Mouse (Mus musculus) CH12.LX (cell line): ENCODE results near the gene Smpdl3a. TPM values are rescaled to one million over a fixed set of nuclear protein-coding genes. Genes with fewer than 3 reads are reported as not detected.
A peak's percentile ranks its signal among the peaks of the same experiment; 100 is the strongest.

Source experiments
- DNase-seq: peaks from one replicate; pipeline ENCODE4 v3.0.0-alpha.2; 2013; ENCODE audit errors: extremely low read depth
- H3K27ac ChIP-seq: 2 replicates; pipeline ENCODE4 v1.5.1; 2012; ENCODE audit warnings: low read depth, mild to moderate bottlenecking, control low read depth, moderate library complexity; ENCODE audit not compliant: insufficient read depth
- H3K27me3 ChIP-seq: replicated peaks from 2 replicates; pipeline ENCODE3; 2012; ENCODE audit warnings: inconsistent platforms
- H3K36me3 ChIP-seq, 2 experiments: replicated peaks in 1 of 2; 2 replicates each; pipeline versions ENCODE3 to v1.6.1; 2012; ENCODE audit warnings: inconsistent platforms in 1 of 2, low read length in 1 of 2, mild to moderate bottlenecking in 1 of 2, mixed read lengths in 1 of 2, moderate library complexity in 1 of 2; ENCODE audit not compliant: control insufficient read depth in 1 of 2, insufficient read depth in 1 of 2
- H3K4me1 ChIP-seq, 2 experiments: 2 replicates each; pipeline ENCODE4 v1.6.1; 2012; ENCODE audit warnings: inconsistent platforms in 1 of 2, moderate library complexity in 1 of 2; ENCODE audit not compliant: insufficient read depth in 2 of 2, control insufficient read depth in 1 of 2
- H3K4me2 ChIP-seq: 2 replicates; pipeline ENCODE4 v1.6.1; 2012; ENCODE audit warnings: low read depth, mild to moderate bottlenecking, control low read depth; ENCODE audit not compliant: poor library complexity, insufficient read depth, severe bottlenecking
- H3K4me3 ChIP-seq, 3 experiments: fragments of 150-350 bp in 1 of 3; sonication (generic) in 1 of 3; replicated peaks in 1 of 3; 2 replicates each; pipeline versions ENCODE3 to v1.5.1; 2011 to 2012; ENCODE audit warnings: low read depth in 2 of 3, low read length in 2 of 3, mild to moderate bottlenecking in 2 of 3, moderate library complexity in 2 of 3, control low read depth in 1 of 3, improper control_type of control experiment in 1 of 3, inconsistent platforms in 1 of 3, mixed read lengths in 1 of 3; ENCODE audit not compliant: poor library complexity in 1 of 3
- H3K79me2 ChIP-seq: replicated peaks from 2 replicates; pipeline ENCODE4 v1.6.1; 2012; ENCODE audit warnings: mild to moderate bottlenecking, moderate library complexity; ENCODE audit not compliant: control insufficient read depth, poor library complexity, insufficient read depth, severe bottlenecking; ENCODE audit errors: extremely low read depth
- H3K9ac ChIP-seq: 2 replicates; pipeline ENCODE4 v1.6.1; 2012; ENCODE audit warnings: low read depth, mild to moderate bottlenecking, control low read depth, moderate library complexity; ENCODE audit not compliant: insufficient read depth
- H3K9me3 ChIP-seq: replicated peaks from 2 replicates; pipeline ENCODE3; 2012; ENCODE audit warnings: low read length, inconsistent platforms, mixed read lengths
- E2F4 ChIP-seq: IDR thresholded peaks from 2 replicates; pipeline ENCODE4 v1.6.1; 2011; ENCODE audit warnings: low read depth, low read length, improper control_type of control experiment; ENCODE audit not compliant: insufficient replicate concordance
- EP300 ChIP-seq: IDR thresholded peaks from 2 replicates; pipeline ENCODE4 v1.6.1; 2011; ENCODE audit warnings: low read length, improper control_type of control experiment
- ETS1 ChIP-seq: conservative IDR thresholded peaks from 2 replicates; pipeline ENCODE4 v1.6.1; 2012; ENCODE audit warnings: low read depth, mild to moderate bottlenecking, inconsistent platforms, low read length, improper control_type of control experiment, moderate library complexity
- GABPA ChIP-seq: IDR thresholded peaks from 2 replicates; pipeline ENCODE4 v1.6.1; 2012; ENCODE audit warnings: low read depth, low read length, improper control_type of control experiment, inconsistent platforms; ENCODE audit not compliant: insufficient replicate concordance
- IRF4 ChIP-seq: IDR thresholded peaks from 2 replicates; pipeline ENCODE4 v1.6.1; 2014; ENCODE audit warnings: low read depth, mild to moderate bottlenecking, inconsistent platforms, low read length, improper control_type of control experiment
- JUN ChIP-seq: IDR thresholded peaks from 2 replicates; pipeline ENCODE4 v1.6.1; 2011; ENCODE audit warnings: low read depth, mild to moderate bottlenecking, low read length, improper control_type of control experiment, moderate library complexity; ENCODE audit not compliant: insufficient read depth
- JUND ChIP-seq: conservative IDR thresholded peaks from 2 replicates; pipeline ENCODE4 v1.6.1; 2011; ENCODE audit warnings: low read depth, low read length, improper control_type of control experiment
- KAT2A ChIP-seq: IDR thresholded peaks from 2 replicates; pipeline ENCODE4 v1.6.1; 2012; ENCODE audit warnings: low read length, improper control_type of control experiment, inconsistent platforms; ENCODE audit not compliant: insufficient replicate concordance
- MAZ ChIP-seq: IDR thresholded peaks from 2 replicates; pipeline ENCODE4 v1.6.1; 2012; ENCODE audit warnings: low read depth, mild to moderate bottlenecking, inconsistent platforms, low read length, improper control_type of control experiment, moderate library complexity
- NRF1 ChIP-seq: IDR thresholded peaks from 2 replicates; pipeline ENCODE4 v1.6.1; 2014; ENCODE audit warnings: low read depth, mild to moderate bottlenecking, inconsistent platforms, low read length, improper control_type of control experiment, moderate library complexity
- POLR2AphosphoS2 ChIP-seq: IDR thresholded peaks from 2 replicates; pipeline ENCODE4 v1.6.1; 2011; ENCODE audit warnings: low read depth, low read length, improper control_type of control experiment
- RAD21 ChIP-seq: IDR thresholded peaks from 2 replicates; pipeline ENCODE4 v1.6.1; 2011; ENCODE audit warnings: low read depth, mild to moderate bottlenecking, low read length, improper control_type of control experiment, moderate library complexity
- RCOR1 ChIP-seq: conservative IDR thresholded peaks from 2 replicates; pipeline ENCODE4 v1.6.1; 2012; ENCODE audit warnings: low read depth, mild to moderate bottlenecking, inconsistent platforms, low read length, improper control_type of control experiment
- TBP ChIP-seq: conservative IDR thresholded peaks from 2 replicates; pipeline ENCODE4 v1.6.1; 2011; ENCODE audit warnings: low read depth, low read length, improper control_type of control experiment
- ZKSCAN1 ChIP-seq: IDR thresholded peaks from 2 replicates; pipeline ENCODE4 v1.6.1; 2012; ENCODE audit warnings: low read depth, inconsistent platforms, low read length, improper control_type of control experiment, borderline replicate concordance
- ZMIZ1 ChIP-seq: IDR thresholded peaks from 2 replicates; pipeline ENCODE4 v1.6.1; 2012; ENCODE audit warnings: low read depth, mild to moderate bottlenecking, inconsistent platforms, low read length, improper control_type of control experiment
- dilution Hi-C: fragments of 300-500 bp; cut with MboI; formaldehyde crosslinking; loops from 2 replicates; pipeline ENCODE4 v1.14.3; 2020; ENCODE audit warnings: low sequenced_read_pairs; ENCODE audit not compliant: extremely low pct_unique_long_range_greater_than_20kb, extremely low pct_ligation_motif_present
- in situ Hi-C: fragments of 300-500 bp; cut with MboI; formaldehyde crosslinking; loops from 3 replicates; pipeline ENCODE4 v1.14.3; 2019; ENCODE audit warnings: low sequenced_read_pairs, low pct_ligation_motif_present, low pct_unique_long_range_greater_than_20kb, mixed read lengths
- polyA plus RNA-seq: library from polyadenylated mRNA; unstranded; fragments of >175 nt; gene quantifications from 2 replicates; pipeline ENCODE4 v1.2.1, GENCODE M21; 2012; ENCODE audit warnings: low read depth; ENCODE audit not compliant: insufficient read length
- total RNA-seq, 2 experiments: library from RNA; depleted of rRNA; stranded (reverse); fragments of 300-350 nt in 1 of 2; fragments of >200 nt in 1 of 2; gene quantifications; 2 replicates each; pipeline ENCODE4 v1.2.3; 2012 to 2014

Smpdl3a gene
- total RNA-seq (2012; rRNA removed) (not detected in 2 replicates), total RNA-seq (2014; rRNA removed) (not detected in 2 replicates), polyA plus RNA-seq (not detected in 2 replicates)

GRCm38 (mm10) chr10:57794018-57794417 lies at the start of gene Smpdl3a:
TSS of gene Smpdl3a (plus strand) at chr10:57794335.
- dilution Hi-C loops (no loop called here), in situ Hi-C loops (no loop called here)
- Histone ChIP-seq H3K36me3 (no peaks in the 10 kb centered on the region), H3K79me2 (no peaks in the 10 kb centered on the region), H3K4me3 (peak within 1 kb of the TSS in 1 of 3 experiments; percentile 38), H3K4me1 (peaks cover 3 to 7% of the 10 kb centered on the region in 2 experiments; a peak in 2 of 4 replicates), H3K9ac (peak within 1 kb of the TSS; percentile 23; the same call in 1 of the 2 replicates), H3K27ac (no peak within 1 kb of the TSS), H3K4me2 (peak within 1 kb of the TSS; percentile 95), H3K9me3 (no peaks in the 10 kb centered on the region), H3K27me3 (no peaks in the 10 kb centered on the region)
- no peak for DNase-seq
- TF ChIP-seq RAD21 (no peak), POLR2AphosphoS2 (no peak), MAZ (no peak), TBP (no peak)

- H3K27ac ChIP-seq: no peak overlapping the region
- in situ Hi-C loops: loop anchor here (25.0 kb wide), 2 partner anchors 183 to 283 kb away; no protein-coding TSS in a partner anchor
- H3K4me2 ChIP-seq: no peak overlapping the region
- no peak for DNase-seq
- H3K27me3 ChIP-seq: no peaks in the 10 kb centered on the region
- H3K79me2 ChIP-seq: no peaks in the 10 kb centered on the region
- dilution Hi-C loops: no loop called here
- H3K9me3 ChIP-seq: no peaks in the 10 kb centered on the region
- TF ChIP-seq EP300: no peak
- no peak for TF ChIP-seq RCOR1
- no peak for TF ChIP-seq ETS1
- no peak for TF ChIP-seq ZKSCAN1
- no peak for TF ChIP-seq ZMIZ1
- TF ChIP-seq IRF4: no peak
- TF ChIP-seq NRF1: no peak
- TF ChIP-seq KAT2A: no peak
- TF ChIP-seq E2F4: no peak
- TF ChIP-seq JUN: no peak
- no peak for TF ChIP-seq GABPA
- no peak for TF ChIP-seq JUND
- TF ChIP-seq TBP: no peak
- no peak overlapping the region for H3K9ac ChIP-seq
- H3K36me3 ChIP-seq: no peaks in the 10 kb centered on the region
- no peak overlapping the region for H3K4me3 ChIP-seq
- peaks cover 0 to 7% of the 10 kb centered on the region in 2 experiments; a peak in 2 of 4 replicates for H3K4me1 ChIP-seq
Observed at GRCm38 (mm10) chr10:57745452-57745851, 48.7 kb upstream of the Smpdl3a start.
